Mouse (Mus musculus): ENCODE results near the gene Xbp1.
A peak's percentile ranks its signal among the peaks of the same experiment; 100 is the strongest.
"Not testable (repeated sequence)": the region's sequence is repeated elsewhere in the genome, so short reads cannot be mapped to it uniquely, and the experiment has no call there.

The Xbp1 gene

DNA sequence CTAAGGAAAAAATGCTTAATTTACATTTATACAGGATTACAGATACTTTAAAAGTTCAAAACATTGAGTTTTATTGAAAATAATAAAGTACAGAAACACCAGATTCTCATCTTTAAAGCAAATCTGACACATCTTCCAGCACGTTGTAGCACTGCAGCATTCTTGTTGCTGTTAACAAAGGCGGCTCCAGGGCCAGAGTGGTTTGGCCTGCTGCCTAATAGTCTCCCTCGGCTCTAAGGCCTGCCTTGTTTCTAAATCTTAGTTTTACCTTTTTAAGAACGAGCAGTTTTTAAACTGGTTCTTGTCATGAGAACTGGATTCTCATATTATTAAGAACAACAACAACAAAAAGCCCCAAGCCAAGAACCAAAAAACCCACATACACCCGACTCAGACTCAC is 8.4 kb downstream of the Xbp1 start:
- no peak for DNase-seq (ENCODE audit: low spot score in 2 of 2)

DNA sequence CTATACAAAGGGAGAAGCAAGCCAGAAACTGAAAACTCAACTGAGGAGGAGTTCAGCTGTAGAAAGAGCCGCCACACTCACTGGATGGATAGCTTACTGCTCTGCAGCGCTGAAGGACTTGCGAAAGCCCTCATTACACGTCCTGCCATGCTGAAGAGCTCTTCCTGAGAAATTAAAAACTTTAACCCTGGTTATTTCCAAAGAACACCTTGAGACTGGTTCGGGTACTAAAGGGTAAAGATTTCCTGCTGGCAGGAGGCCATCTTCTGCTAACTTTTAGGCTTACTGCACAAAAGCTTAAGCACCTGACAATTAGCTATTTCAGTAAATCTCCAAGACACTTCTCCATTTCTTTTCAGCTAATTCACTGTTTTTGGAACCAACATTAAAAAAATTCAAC is 9.7 kb downstream of the Xbp1 start:
- no peak for DNase-seq (ENCODE audit: low spot score in 2 of 2)

DNA sequence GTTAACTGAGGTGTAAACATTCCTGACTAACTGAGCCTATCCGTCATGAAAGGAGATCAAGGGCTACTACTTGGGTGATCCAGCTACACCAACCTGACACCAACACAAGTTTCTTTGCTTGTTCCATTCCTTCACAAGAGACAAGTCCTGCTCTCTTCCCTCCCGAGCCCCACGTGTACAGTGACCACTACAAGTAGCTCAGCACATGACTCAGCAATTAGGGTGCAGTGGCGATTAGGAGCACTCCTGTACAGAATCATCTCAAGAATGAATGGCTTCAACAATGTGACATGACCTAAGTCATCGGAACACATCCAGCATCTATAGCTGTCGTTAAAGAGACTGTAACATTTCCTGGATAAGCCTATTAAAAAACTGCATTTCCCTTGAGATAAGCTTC is 10.3 kb downstream of the Xbp1 start:
- DNase-seq (ENCODE audit: low spot score in 2 of 2) = no peak

DNA sequence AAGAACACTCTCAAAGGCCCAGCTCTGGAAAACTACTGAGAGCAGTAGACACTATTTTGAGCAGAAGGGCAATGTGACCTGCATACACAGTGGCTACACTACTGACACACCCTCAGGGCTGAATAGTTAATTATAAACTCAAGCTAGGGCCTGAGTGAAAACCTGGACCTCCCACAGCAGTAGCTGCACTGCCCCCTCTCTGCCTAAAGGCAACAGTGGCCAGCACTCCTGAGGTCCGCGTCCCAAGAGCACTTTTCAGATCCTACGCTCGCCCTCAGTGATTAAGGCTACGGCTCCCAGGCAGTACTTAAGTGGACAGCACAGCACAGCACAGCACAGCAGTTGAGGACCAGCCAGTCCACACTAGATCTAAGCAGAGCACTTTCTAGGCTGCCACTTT is 12.6 kb downstream of the Xbp1 start:
- no peak for DNase-seq (ENCODE audit: low spot score in 2 of 2)

DNA sequence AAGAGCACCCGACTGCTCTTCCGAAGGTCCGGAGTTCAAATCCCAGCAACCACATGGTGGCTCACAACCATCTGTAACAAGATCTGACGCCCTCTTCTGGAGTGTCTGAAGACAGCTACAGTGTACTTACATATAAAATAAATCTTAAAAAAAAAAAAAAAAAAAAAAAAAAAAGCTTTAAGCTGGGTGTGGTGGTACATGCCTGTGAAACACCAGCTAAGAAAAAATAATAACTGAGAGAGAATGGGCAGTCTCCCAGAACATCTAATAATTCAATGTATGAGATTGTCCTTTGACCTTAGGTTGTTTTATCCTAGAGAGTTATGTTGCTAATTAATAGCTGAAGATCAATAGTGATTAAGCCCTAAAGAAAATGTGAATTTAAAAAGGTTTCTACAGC is 17.0 kb downstream of the Xbp1 start:
- not testable (repeated sequence) for DNase-seq (ENCODE audit: low spot score in 2 of 2)

DNA sequence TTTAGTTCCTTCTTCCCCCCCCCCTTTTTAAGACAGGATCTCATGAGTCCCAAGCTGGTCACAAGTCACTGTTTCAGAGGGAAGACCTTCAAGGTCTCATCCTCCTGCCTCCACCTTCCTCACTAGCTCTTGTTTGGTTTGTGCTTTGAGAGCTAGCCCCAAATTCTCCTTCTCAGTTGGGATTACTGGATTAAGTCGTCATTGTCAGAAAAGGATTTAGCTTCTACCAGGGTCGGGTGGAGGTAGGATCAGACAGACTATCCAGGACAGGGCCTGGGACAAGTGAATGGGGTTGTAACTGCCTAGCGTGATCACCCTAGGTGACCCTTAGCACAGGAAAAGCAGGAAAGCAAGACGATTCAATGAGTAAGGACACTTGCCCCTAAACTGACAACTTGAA is 19.9 kb downstream of the Xbp1 start:
- DNase-seq (ENCODE audit: low spot score in 2 of 2) = no peak

DNA sequence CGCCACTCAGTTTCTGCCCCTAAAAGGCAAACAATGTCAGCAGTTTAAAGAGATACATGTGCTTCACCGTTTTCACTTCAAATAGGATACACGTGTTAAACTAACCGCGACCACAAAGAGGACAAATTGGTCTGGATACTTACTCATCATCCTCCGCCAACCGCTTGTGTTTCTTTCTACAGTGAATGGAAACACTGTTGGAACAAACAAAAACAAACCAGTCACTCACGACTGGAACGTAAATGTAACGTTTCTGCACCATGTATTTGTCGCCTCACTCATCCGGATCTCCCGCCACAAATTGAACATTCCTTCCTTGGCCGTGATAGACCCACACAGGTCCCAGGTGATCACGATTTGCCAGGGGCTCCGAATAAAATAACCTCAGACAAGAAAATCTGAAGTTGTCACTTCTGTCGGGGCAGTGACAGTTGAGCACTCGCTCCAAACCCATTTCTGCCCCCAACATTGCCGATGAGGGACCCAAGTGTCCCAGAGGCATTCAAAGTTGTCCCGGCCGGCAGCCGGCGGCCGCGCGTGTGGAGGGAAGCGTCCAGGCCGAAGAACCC is 20.9 kb downstream of the Xbp1 start:
- no peak for DNase-seq (ENCODE audit: low spot score in 2 of 2)

DNA sequence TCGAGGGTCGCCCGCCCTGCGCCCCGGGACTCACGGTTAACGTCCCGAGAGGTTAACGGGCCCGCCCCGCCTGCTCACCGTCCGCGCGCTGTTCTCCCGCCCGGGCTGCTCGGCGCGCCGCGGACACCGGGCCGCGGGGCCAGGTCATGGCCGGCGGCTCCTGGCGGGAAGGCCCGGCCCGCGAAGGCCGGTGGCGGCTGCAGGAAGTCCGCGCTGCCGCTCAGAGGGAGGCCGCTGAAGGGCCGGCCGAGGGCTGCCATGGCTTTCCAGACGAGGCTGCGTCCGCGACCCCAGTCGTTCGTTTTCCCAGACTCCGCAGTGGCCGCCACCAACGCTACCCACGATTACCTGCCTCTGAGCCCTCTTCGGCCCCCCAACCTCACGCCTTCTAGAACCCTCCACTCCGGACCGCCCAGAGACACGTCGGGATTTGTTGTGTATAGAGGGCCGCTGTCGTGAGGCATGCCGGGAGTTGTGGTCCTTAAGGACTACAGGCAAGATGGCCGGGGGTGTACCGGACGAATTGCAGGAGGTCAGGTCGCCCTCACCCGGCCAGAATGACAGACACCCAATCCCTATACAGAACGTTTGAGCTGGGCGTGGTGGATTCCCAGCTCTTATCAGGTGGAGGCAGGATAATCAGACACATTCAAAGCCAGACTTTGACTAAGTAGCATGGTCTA is 21.5 kb downstream of the Xbp1 start, which contains the start of gene Ccdc117:
Gene Ccdc117 (minus strand): TSS at position 389 of the 683 bp plus-strand sequence.
- peak; percentile 80 to 95 for DNase-seq (ENCODE audit: low spot score in 2 of 2)

DNA sequence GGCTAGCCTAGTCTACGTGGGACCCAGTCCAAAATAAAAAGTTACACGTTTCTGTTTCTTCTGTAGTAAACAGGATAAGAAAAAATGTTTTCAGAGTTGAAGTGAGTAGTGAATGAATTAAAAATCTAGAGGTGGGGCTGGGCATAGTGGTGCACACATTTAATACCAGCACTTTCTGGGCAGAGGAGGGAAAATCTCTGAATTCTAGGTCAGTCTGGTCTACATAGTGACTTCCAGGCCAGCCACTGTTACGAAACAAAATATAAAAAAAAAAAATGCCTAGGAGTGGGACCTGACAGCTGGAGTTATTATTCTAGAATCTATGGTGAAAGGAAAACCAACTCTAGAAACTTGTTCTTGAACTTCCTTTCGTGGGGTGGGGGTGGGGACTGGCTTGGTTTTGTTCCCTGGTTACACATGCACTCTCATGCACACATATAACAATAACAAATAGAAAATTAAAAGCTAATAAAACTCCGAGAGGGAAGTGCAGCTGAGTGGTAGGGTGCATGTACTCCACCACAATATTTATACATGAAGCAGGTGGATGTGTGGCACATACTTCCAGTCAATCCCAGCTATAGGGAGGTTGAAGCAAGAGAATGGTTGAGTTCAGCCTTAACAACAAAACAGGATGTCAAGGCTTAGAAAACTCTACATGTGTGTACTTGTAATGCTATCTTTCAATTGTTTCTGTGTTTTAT is 22.2 kb downstream of the Xbp1 start:
- DNase-seq (ENCODE audit: low spot score in 2 of 2) = no peak

DNA sequence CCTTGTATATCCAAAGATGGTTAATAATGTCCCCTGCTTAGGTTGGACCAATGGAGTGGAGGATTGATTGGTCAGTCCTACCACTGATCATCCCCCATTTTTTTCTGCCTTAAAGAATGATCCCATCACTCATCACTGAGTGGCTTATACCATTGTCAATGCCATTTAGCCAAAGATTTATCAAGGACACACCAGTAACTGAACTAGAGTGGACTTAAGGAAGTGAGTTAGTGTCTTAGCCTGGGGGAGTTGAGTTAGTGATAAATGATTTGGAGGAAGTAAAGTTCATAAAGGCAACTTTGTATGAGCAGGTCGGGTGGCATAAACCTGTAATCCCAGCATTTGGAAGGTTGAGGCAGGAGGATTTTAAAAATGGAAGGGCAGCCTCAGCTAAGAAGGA is 22.8 kb downstream of the Xbp1 start:
- no peak for DNase-seq (ENCODE audit: low spot score in 2 of 2)

DNA sequence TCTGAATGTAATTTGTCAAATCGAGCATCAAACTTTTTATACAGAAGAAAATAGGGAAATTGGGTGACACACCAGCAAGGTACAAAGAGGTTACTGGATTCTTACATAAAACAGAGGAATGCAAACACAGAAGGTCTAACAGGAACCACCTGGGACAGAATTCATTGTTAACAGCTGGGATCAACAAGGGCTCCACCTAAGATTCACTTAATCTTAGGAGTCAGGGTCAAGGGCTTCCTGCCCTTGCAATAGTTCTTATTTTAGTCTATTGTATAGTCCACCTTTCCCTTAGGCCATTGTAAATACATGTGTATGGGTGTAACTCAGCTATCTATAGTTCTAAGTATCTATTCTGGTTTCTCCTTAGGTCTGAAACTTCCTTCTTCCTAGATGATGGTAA is 24.2 kb downstream of the Xbp1 start:
- DNase-seq (ENCODE audit: low spot score in 2 of 2) = not testable (repeated sequence)

DNA sequence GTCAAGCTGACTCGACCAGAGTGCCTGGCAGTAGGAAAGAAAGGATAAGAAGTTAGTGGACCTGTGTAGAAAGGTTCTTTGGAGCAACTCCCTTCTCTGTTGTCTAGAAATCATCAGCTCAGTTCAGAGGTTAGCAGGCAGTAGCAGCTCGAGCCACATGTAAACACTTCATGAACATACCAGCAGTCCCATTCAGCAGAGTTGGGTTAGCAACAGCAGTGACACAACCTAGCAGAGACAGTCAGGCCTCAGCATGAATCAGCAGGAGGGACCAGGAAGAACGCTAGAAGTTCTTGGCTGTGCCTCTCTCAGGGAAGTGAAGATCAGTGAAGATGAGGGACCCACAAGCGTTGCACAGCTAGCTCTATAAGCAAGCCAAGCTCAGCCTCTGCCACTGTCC is 25.0 kb downstream of the Xbp1 start:
- no peak for DNase-seq (ENCODE audit: low spot score in 2 of 2)

DNA sequence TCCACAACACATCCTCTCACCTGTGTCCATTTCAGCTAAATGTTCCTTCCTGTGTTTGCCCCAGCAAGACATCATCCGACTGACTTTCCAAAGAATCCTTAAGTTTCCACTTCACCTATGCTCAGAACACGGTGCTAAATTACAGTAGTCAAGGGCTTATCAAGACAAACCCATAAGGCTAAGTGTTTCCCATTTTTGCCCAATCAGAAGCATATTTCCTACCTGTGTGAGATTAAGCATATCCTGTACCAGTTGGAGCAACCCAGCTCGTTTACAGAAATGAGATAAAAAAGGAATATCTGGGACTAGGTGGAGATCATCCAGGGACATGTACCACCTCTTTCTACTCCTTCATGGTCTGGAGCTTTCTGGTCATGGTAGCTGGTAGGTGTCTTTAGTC is 26.2 kb downstream of the Xbp1 start:
- no peak for DNase-seq (ENCODE audit: low spot score in 2 of 2)

DNA sequence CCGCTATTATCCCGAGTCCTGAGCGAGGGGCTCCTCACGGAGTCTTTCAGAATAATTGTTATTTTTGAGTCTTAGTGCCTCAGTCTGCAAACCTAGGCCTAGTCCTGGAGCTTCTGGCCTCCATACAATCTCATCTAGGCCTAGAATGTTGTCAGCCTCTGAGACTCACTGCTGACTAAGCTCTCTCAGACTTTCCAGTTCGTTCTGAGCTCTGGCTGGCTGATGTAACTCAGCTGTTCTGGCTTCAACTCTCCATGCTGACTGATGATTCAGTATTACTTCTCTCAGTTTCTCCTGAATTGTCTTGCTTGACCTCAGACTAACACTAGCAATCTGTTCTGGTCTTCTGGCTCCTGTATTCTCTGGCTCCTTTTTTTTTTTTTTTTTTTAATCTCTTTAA is 31.0 kb downstream of the Xbp1 start:
- DNase-seq (ENCODE audit: low spot score in 2 of 2) = no peak

DNA sequence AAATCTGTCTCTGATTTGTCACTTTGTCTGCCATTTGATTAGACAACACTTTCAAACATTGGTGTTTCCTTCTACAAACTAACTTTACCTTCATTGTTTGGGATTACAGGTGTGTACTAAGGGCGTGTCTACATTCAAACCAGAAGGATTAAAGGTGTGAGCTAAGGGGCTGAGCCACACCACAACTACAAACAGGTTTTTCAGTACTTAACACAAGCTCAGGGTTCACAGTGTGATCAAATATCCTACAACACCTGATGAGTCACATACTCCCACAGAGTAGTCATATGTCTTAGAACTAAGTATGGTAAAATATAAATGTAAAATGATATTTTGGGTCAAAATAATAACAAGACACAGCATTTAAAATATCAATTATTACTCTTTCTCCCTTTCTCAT is 31.5 kb downstream of the Xbp1 start:
- no peak for DNase-seq (ENCODE audit: low spot score in 2 of 2)

DNA sequence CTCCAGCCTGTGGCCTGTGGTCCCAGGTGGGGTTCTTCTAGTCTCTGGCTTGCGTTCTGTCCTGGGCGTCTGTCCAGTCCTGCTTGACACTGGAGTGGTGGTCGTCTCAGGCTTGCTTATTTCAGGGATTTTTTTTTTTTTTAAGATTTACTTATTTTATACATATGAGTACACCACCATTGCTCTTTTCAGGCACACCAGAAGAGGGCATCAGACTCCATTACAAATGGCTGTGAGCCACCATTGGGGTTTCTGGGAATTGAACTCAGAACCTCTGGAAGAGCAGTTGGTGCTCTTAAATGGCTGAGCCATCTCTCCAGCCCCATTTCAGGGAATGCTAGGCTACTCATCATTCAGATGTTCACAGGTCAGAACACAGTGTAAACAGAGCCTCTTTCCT is 39.8 kb downstream of the Xbp1 start:
- no peak for DNase-seq (ENCODE audit: low spot score in 2 of 2)

DNA sequence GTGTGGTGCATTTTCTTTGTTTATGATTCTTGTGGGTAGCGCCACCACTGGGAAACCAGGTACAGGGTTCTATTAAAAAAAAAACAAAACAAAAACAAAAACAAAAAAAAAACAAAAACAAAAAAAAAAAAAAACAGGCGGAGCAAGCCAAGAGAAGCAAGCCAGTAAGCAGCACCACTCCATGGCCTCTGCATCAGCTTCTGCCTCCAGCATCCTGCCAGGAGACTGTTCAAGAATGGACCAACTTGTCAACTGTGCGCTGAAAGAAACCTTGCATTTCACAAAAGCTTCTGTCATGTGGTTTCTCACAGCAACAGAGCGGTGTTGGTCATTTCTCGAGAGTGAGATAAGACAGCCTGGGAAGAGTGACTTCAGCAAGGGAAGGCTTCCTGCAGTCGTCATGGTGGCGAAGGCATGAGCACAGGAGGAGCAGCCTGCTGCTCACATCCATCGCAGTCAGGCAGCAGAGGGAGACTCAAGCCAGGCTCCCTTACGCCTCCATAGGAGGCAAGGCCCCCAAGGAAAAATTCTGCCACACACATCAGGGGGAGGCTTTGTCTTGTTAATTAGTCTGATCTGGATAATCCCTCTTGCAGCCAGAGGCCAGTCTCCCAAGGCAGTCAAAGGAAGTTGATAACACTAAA is 42.3 kb downstream of the Xbp1 start:
- no peak for DNase-seq (ENCODE audit: low spot score in 2 of 2)

DNA sequence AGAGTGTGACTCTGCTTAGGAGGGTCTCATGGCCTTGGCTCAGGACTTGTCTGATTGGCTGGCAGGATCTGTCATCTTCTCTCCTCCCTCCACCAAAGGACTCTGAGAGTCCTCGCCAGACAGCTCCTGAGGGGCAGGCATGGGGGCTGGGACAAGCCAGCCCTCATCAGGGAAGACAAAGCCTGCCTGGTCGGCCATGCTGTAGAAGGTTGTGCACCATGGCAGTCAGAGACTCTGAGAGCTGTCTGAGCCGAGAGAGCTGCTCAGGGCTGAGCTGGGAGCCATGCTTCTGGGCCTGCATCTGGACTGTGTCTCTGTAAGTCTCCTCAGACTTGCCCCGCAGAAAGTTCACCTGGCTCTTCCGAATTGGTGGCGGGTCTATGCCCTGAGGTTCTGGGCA is 43.4 kb downstream of the Xbp1 start:
- no peak for DNase-seq (ENCODE audit: low spot score in 2 of 2)

DNA sequence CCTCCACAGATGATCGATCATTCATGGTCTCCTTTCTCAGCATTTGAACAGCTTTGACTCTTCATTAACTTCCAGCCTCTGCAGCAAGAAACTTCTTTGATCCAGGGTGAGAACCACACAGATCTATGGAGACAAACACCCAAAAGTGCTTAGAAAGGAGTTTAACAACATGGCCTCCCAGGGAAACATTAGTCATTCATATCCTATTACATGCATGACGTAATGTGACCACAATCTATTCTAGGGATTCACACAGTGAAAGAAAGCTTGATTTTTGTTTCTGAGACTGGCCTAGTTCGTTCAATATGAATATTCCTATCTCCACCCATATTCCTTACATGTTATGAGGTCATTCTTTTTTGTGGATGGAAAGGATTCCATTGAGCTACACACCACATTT is 45.1 kb downstream of the Xbp1 start:
- DNase-seq (ENCODE audit: low spot score in 2 of 2) = no peak

DNA sequence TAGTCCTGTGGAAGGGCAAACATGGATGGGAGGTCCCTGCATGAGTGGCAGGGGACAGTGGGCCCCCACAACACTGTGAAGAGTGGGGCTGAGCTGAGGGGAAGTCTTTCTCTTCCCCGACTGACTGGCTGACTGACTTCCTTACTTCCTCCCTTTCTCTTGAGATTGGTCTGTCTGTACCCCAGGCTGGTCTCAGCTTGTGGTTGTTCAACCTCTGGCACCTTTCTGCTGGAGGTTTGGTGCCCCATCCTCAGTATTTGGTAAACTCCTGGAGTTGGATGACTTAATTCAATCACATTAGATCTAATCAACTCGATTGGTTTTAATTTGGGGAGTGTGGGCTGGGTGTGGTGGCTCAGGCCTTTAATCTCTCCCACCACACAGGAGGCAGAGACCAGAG is 46.0 kb downstream of the Xbp1 start:
- DNase-seq (ENCODE audit: low spot score in 2 of 2) = no peak

DNA sequence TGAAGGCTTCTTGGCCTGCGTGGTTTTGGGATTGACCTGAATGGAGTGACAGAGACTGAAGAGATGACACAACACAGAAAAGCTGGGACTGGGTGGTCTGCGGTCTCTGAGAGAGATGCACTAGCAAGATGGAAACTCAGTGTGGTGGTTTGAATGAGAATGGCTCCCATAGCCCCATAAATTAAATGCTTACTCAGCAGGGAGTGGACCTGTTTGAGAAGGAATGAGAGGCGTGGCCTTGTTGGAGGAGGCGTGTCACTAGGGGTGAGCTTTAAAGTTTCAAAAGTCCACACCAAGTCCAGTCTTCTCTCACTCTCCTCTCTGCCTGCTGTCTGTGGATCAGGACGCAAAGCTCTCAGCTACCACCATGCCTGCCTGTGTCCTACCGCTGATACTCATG is 47.2 kb downstream of the Xbp1 start:
- DNase-seq (ENCODE audit: low spot score in 2 of 2) = no peak

DNA sequence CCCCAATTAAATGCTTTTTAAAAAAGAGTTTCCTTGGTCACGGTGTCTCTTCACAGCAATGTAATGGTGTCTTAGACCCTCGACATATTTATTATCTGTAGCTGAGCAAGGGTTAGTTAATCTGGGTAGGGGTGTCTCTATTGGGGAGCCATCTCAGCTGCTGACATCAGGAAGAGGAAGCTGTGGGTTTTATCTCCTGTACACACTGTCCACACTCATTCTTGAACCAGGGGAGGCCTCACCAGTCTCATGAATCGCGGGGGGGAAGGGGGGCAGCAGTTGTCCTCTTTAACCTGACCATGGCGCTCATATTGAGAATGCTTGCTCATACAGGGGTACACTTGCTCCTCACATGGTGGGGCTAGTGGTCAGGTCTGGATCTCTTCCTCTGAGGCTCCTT is 47.6 kb downstream of the Xbp1 start:
- no peak for DNase-seq (ENCODE audit: low spot score in 2 of 2)

DNA sequence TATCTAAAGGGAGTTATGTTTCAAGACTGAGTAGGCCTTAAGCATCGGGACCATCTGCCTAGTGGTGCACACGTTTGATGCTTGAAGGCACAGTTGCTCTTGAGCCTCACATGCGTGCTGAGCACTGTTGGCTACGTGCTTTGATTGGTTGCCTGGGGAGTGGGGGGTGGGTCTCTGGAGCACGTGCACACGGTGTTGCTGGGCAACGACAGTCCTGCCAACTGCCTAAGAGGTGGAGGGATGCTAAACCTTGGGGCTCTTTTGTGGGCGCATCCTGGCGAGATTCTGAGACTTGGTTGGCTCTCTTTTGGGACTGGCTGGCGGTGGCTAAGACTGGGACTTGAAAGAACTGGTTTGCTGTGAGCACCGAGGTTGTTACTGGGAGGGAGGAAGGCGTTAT is 49.0 kb downstream of the Xbp1 start, which contains the start of gene Ankrd36:
Gene Ankrd36 (plus strand): TSS at position 211 of the 400 bp plus-strand sequence.
- DNase-seq (ENCODE audit: low spot score in 2 of 2) = no peak
